Mouse (Mus musculus) intestine, embryonic 14.5 days (tissue): ENCODE data around the gene Syt11. TPM values are rescaled to one million over a fixed set of nuclear protein-coding genes. Genes with fewer than 3 reads are reported as not detected.
"Not testable (repeated sequence)": the region's sequence is repeated elsewhere in the genome, so short reads cannot be mapped to it uniquely, and the experiment has no call there.

Source experiments
- ATAC-seq: fragments of 200-750 bp; cut with Nextera tagmentation; replicated peaks from 2 replicates; pipeline ENCODE4 v1.8.0; 2017; ENCODE audit warnings: low read depth, moderate number of reproducible peaks, moderate TSS enrichment, moderate library complexity; ENCODE audit not compliant: low FRiP score, low TSS enrichment
- DNase-seq: peaks from one replicate; pipeline ENCODE4 v3.0.0-alpha.2; 2018; ENCODE audit warnings: low spot score
- H3K27ac ChIP-seq: fragments of 300-500 bp; sonication (generic); 2 replicates; pipeline ENCODE4 v1.5.1; 2014; ENCODE audit warnings: low read depth, mild to moderate bottlenecking, control low read depth
- H3K27me3 ChIP-seq: fragments of 300-500 bp; sonication (generic); replicated peaks from 2 replicates; pipeline ENCODE4 v1.6.1; 2014; ENCODE audit warnings: low read length, control low read depth; ENCODE audit not compliant: control insufficient read depth, insufficient read depth
- H3K36me3 ChIP-seq: fragments of 300-500 bp; sonication (generic); 2 replicates; pipeline ENCODE4 v1.6.1; 2014; ENCODE audit warnings: low read length, control low read depth; ENCODE audit not compliant: control insufficient read depth, insufficient read depth
- H3K4me1 ChIP-seq: fragments of 300-500 bp; sonication (generic); replicated peaks from 2 replicates; pipeline ENCODE4 v1.6.1; 2014; ENCODE audit warnings: low read length, control low read depth, mixed read lengths; ENCODE audit not compliant: control insufficient read depth, insufficient read depth
- H3K4me2 ChIP-seq: fragments of 300-500 bp; sonication (generic); 2 replicates; pipeline ENCODE4 v1.6.1; 2014; ENCODE audit warnings: low read length
- H3K4me3 ChIP-seq: fragments of 300-500 bp; sonication (generic); 2 replicates; pipeline ENCODE4 v1.5.1; 2014; ENCODE audit warnings: low read depth, low read length, control low read depth, mixed read lengths
- H3K9ac ChIP-seq: fragments of 300-500 bp; sonication (generic); 2 replicates; pipeline ENCODE4 v1.6.1; 2014; ENCODE audit warnings: mild to moderate bottlenecking, low read length
- H3K9me3 ChIP-seq: fragments of 300-500 bp; sonication (generic); 2 replicates; pipeline ENCODE4 v1.6.1; 2016; ENCODE audit warnings: low read length, control low read depth; ENCODE audit not compliant: control insufficient read depth
- WGBS: fragments of 180-500 bp; shearing (Covaris S2); extraction: QIAGEN DNeasy Blood & Tissue Kit; methylation state at CpG from one replicate; pipeline ENCODE4 v1.1.7; 2014; 5-methylcytosine and 5-hydroxymethylcytosine counted together
- polyA plus RNA-seq: library from polyadenylated mRNA; unstranded; fragments of >200 nt; fragmentation: Nextera tagmentation; extraction: Ambion mirVana; gene quantifications from 2 replicates; pipeline ENCODE4 v1.2.1, GENCODE M21; 2014

The Syt11 gene
- polyA plus RNA-seq, 1 experiment from 2014 or later: 28.6 TPM

DNA sequence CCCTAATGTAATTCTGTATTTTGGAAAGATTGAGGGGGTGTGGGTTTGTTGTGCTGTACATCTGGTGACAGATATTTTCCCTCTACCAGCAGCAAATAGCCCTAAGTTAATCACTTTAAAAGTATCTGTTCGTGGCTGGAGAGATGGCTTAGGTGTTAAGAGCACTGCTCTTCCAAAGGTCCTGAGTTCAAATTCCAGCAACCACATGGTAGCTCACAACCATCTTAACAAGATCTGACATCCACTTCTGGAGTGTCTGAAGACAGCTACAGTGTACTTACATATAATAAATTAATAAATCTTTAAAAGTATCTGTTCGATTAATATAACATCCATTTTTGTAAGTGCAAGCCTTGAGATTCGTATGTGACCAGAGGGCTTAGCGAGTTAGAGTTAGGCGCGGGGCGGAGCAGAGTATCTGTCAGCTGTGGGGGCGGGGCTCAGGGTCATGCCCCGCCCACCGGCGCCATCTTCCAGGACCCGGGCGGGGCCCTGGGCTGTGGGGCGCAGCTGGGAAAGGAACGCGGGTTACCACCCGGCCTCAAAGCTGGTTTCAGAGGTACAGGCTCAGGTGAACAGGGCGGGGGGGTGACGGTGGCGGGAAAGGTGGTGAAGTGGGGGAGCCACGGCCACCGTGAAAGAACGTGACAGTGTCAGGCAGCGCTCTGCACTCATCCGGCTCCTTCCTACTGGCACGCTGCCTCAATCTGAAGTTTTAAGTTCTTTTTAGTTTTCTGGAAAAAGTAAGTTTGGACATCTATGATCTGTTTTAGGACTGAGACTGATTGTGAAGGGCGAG is 58.4 kb downstream of the Syt11 start, which contains the start of gene Rit1:
Gene Rit1, plus strand, starts transcription at position 440 of the 799 bp plus-strand sequence.
- 2% methylated on average over 27 of the region's 27 CpGs for WGBS
- H3K4me3 ChIP-seq: peak within 1 kb of the TSS; percentile 64

DNA sequence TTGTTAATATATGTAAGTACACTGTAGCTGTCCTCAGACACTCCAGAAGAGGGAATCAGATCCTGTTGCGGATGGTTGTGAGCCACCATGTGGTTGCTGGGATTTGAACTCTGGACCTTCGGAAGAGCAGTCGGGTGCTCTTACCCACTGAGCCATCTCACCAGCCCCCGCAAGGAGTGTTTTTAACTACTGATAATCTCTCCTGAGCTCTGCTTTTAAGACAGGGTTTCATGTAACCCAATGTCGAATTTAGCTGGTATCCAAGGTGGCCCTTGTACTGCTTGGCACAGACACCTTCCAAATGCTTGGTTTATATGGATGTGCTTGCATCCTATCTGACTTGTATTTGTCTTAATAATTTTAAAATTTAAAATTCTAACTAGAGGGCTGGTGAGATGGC is 59.2 kb downstream of the Syt11 start:
- H3K27me3 ChIP-seq, H3K4me3 ChIP-seq, H3K4me2 ChIP-seq, H3K9ac ChIP-seq, ATAC-seq, H3K27ac ChIP-seq, DNase-seq, H3K9me3 ChIP-seq, H3K4me1 ChIP-seq: not testable (repeated sequence)
- WGBS: 93% methylated on average over 5 of the region's 5 CpGs
- peaks cover 53% of the 10 kb centered on the region for H3K36me3 ChIP-seq

More for the DNA sequence above, 58.4 kb downstream of the Syt11 start, which contains the start of gene Rit1:
- peak; percentile 87 for DNase-seq
- Histone ChIP-seq H3K4me2 (peak within 1 kb of the TSS; percentile 68), H3K9me3 (no peaks in the 10 kb centered on the region), H3K36me3 (peaks cover 51% of the 10 kb centered on the region), H3K9ac (peak within 1 kb of the TSS; percentile 47), H3K27ac (peak within 1 kb of the TSS; percentile 12; the same call in 1 of the 2 replicates), H3K27me3 (no peaks in the 10 kb centered on the region), H3K4me1 (peaks cover 9% of the 10 kb centered on the region)
- ATAC-seq: peak; percentile 91

DNA sequence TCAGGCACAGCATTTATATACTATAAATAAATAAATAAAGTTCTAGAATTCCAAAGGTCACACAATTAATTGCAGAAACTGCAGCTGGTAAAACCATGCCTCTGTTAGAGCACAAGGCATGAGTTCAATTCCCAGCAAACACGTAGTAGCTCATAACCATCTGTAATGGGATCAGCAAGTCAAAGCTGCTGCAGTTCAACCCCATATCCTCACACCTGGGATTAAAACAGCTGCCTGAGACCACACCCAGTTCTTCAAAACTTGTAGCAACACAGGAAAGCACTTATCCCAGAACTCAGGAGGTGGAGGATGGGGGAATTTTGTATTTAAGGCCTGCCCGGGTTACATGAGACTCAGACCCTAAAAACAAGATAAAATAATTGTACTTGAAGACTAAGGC is 60.2 kb downstream of the Syt11 start:
- Histone ChIP-seq H3K4me3 (no peak overlapping the region), H3K27ac (no peak overlapping the region), H3K9me3 (no peaks in the 10 kb centered on the region), H3K36me3 (peaks cover 53% of the 10 kb centered on the region), H3K4me2 (no peak overlapping the region), H3K27me3 (no peaks in the 10 kb centered on the region), H3K9ac (no peak overlapping the region), H3K4me1 (peaks cover 9% of the 10 kb centered on the region)
- 78% methylated on average over 2 of the region's 2 CpGs for WGBS
- no peak for DNase-seq
- no peak for ATAC-seq

DNA sequence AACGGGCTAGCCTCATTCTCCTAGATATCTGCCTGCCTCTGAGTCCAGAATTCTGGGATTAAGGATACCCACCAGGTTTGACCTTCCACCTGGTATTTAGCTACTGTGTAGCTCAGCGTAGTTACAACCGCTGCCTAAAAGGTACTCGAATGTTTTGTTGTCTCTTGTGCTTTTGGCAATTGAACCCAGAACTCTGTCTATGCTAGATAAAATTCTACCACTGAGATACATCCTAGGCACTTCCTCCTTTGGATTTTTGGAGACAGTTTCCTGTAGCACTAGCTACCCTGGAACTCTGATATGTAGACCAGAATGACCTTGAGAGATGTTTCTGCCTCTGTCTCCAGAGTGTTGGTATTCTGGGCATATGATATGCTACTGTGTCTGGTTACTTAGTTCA is 61.3 kb downstream of the Syt11 start:
- ATAC-seq (no peak), DNase-seq (no peak)
- peaks cover 9% of the 10 kb centered on the region for H3K4me1 ChIP-seq
- H3K9me3 ChIP-seq: no peaks in the 10 kb centered on the region
- H3K27ac ChIP-seq: no peak overlapping the region
- no peak overlapping the region for H3K9ac ChIP-seq
- H3K4me3 ChIP-seq: no peak overlapping the region
- peaks cover 54% of the 10 kb centered on the region for H3K36me3 ChIP-seq
- WGBS: 98% methylated on average over 4 of the region's 4 CpGs
- no peaks in the 10 kb centered on the region for H3K27me3 ChIP-seq
- no peak overlapping the region for H3K4me2 ChIP-seq

DNA sequence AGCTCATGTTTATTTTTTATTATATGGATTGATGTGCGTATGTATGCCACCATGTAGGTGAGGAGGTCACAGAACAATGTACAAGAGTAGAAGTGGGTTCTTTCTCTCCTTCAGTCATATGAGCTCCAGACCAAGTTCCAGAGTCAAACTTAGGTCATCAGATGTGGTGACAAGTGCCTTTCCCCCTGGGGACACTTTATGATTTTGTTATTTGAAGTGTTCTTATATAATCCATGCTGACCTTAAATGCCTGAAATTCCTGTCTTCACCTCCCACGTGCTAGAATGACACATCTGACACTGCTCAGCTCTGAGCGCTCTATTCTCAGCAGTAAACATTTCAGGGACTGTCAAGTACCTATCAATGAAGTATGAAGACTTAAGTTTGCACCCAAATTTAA is 73.7 kb downstream of the Syt11 start:
- no peak for ATAC-seq
- Histone ChIP-seq H3K27ac (no peak overlapping the region), H3K4me3 (no peak overlapping the region), H3K9ac (no peak overlapping the region), H3K36me3 (peaks cover 98% of the 10 kb centered on the region), H3K4me1 (no peaks in the 10 kb centered on the region), H3K27me3 (no peaks in the 10 kb centered on the region), H3K9me3 (no peaks in the 10 kb centered on the region), H3K4me2 (no peak overlapping the region)
- 56% methylated on average over 3 of the region's 3 CpGs for WGBS
- DNase-seq: no peak

DNA sequence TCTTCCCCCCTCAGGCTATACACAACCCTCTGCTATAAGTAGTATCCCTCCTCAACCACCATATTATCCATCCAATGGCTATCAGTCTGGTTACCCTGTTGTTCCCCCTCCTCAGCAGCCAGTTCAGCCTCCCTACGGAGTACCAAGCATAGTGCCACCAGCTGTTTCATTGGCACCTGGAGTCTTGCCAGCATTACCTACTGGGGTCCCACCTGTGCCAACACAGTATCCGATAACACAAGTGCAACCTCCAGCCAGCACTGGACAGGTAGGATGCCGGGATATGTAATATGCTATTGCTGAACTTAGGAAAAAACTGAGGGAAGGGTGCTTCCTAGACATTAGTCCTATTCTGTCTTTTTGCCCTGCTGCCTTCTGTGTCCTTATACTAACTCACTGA is 74.7 kb downstream of the Syt11 start:
- DNase-seq: no peak
- H3K36me3 ChIP-seq: peaks cover 98% of the 10 kb centered on the region

DNA sequence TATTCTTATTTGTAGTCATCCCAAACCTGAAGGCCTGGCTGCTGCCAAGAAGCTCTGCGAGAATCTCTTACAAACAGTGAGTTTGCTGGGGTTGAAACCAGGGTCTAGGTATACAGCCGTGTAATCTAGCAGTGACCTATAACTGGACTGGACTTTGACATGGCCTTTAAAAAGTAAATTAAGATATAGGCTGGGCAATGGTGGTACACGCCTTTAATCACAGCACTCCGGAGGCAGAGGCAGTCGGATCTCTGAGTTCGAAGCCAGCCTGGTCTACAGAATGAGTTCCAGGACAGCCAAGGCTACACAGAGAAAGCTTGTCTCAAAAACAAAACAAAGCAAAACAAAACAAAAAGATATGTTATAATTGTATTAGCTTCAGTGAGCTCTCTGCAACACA is 76.1 kb downstream of the Syt11 start:
- no peak overlapping the region for H3K9ac ChIP-seq
- H3K4me1 ChIP-seq: no peaks in the 10 kb centered on the region
- WGBS: 91% methylated on average over 6 of the region's 6 CpGs
- H3K36me3 ChIP-seq: peaks cover 98% of the 10 kb centered on the region
- H3K27me3 ChIP-seq: no peaks in the 10 kb centered on the region
- no peak overlapping the region for H3K4me3 ChIP-seq
- ATAC-seq: no peak
- H3K9me3 ChIP-seq: no peaks in the 10 kb centered on the region
- no peak for DNase-seq
- H3K4me2 ChIP-seq: no peak overlapping the region
- no peak overlapping the region for H3K27ac ChIP-seq

More for the DNA sequence above, 74.7 kb downstream of the Syt11 start:
- ATAC-seq: no peak
- Histone ChIP-seq H3K4me3 (no peak overlapping the region), H3K27me3 (no peaks in the 10 kb centered on the region), H3K27ac (no peak overlapping the region), H3K4me1 (no peaks in the 10 kb centered on the region), H3K9me3 (no peaks in the 10 kb centered on the region), H3K4me2 (no peak overlapping the region), H3K9ac (no peak overlapping the region)
- 96% methylated on average over 3 of the region's 3 CpGs for WGBS

DNA sequence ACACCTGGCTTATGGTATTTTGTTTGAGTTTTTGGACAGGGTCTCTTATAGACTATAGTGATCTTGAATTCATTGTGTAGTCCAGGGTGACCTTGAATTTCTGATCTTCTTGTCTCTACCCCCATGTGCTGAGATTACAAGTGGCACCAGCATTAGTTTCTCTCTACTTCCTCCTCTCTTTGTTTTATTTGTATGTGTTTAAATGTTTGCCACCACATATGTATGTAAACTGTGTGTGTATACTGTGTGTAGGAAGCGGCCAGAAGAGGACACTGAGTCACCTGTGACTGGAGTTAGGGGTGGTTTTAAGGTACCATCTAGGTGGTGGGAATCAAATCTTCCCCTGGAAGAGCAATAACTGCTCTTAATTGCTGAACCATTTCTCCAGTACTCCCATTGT is 76.9 kb downstream of the Syt11 start:
- Histone ChIP-seq H3K9ac (no peak overlapping the region), H3K4me1 (no peaks in the 10 kb centered on the region), H3K4me3 (no peak overlapping the region), H3K4me2 (no peak overlapping the region), H3K9me3 (no peaks in the 10 kb centered on the region), H3K27ac (no peak overlapping the region), H3K27me3 (no peaks in the 10 kb centered on the region), H3K36me3 (peaks cover 97% of the 10 kb centered on the region)
- ATAC-seq: no peak
- no peak for DNase-seq
- WGBS: 93% methylated on average over 1 of the region's 1 CpGs

DNA sequence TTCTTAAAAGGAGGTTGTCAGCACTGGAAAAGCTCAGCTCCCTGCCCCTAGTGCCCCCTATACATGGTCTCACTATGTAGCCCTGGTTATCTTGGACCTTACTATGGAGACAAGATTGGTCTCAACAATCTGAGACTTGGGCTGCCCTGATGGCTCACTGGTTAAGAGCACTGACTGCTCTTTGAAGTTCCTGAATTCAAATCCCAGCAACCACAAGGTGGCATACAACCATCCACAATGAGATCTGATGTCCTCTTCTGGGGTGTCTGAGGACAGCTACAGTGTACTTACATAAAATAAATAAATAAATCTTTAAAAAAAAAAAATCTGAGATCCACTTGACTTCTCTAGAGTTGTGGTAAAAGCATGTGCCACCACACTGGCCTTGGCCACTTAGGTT is 79.4 kb downstream of the Syt11 start:
- no peak overlapping the region for H3K9ac ChIP-seq
- H3K4me3 ChIP-seq: no peak overlapping the region
- H3K27ac ChIP-seq: no peak overlapping the region
- no peaks in the 10 kb centered on the region for H3K9me3 ChIP-seq
- H3K36me3 ChIP-seq: peaks cover 98% of the 10 kb centered on the region
- ATAC-seq: no peak
- no peak for DNase-seq
- H3K4me2 ChIP-seq: no peak overlapping the region
- no peaks in the 10 kb centered on the region for H3K4me1 ChIP-seq
- H3K27me3 ChIP-seq: no peaks in the 10 kb centered on the region
